Mouse (Mus musculus): Measurements from ENCODE around the gene Tmem53. TPM values are rescaled to one million over a fixed set of nuclear protein-coding genes. Genes with fewer than 3 reads are reported as not detected.

The Tmem53 gene
- total RNA-seq, 4 experiments from 2014 or later: 5.4 to 6.8 (median 6.1) TPM

DNA sequence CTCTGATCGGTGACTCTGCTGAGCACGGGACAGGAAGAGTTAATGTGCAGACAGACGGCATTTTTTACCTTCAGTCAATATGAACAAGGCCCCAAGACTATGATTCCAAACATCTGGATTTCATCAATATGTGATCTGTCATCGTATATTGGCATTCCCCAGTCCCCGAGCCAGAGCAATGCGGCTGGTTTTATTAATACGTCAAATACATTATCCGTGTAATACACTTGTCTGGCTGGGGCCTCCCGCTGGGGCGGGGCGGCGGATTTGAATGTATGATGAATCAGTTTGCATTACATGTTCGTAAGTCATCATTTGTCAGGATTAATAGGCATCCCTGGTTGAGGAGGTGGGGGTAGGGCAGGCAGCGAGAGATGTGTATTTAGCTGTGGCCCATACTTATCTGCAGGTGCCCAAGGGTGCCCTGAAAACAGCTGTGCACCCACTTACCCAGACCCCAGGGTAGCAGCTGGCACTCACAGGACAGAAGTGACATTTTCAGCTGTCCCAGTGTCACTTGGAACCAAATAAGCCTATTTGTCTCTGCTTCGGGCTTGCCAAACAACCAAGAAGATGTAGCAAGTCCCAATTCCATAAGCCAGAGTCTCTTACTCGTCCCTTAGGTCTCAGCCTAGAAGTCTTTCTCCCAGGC lies 63.2 kb downstream of the Tmem53 start:
- DNase-seq (ENCODE audit: low spot score in 2 of 2): no peak

DNA sequence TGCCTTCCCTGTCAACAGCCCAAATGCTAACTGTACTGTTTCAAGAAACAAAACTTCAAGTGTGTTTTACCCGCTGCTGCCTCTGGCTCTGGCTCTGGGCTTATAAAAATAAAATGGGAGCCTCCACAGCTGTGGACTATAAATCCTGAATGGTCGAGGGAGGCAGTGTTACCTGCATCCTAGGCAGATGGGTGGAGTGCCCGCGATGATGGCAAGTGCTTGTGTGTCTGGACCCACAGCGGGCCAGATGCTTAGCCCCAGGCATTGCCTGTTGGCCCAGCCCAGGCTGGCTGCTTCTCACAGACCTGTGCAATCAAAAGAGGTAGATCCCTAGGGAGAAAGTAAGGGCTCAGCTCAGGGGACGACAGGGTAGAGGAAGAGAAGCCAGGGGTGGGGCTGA lies 65.0 kb downstream of the Tmem53 start:
- DNase-seq (ENCODE audit: low spot score in 2 of 2): no peak

DNA sequence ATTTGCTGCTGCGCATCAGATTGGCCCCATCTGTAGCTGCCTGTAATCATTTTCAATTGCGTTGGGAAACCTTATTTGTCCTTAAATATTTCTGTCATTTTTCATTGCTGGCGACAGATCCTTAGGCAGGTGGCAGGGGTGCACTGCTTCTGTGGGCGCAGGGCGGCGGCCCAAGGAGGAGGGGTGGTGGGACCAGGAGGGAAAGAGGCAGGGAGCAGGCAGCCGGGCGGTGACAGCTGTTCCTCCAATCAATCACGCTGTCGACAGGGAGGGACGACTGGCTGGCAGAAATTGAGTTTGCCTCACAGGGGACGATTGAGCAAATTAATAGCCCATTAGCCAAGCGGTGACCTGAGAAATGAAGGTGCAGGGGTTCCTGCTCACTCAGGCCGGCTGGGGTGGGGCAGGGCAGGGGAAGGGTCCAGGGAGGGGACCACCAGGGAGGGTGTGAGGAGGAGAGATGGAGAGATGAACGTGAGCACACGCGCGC lies 66.0 kb downstream of the Tmem53 start:
- no peak for DNase-seq (ENCODE audit: low spot score in 2 of 2)

Other genes with a start within 250 kb of the Tmem53 start
- gene Eif2b3, start 232.5 kb upstream of the Tmem53 start, total RNA-seq (2022): 10 to 100 TPM; 19.4 to 23.1 (median 22.5) TPM
- gene Ptch2, start 155.9 kb upstream of the Tmem53 start, total RNA-seq (2022): 1 to 10 TPM; 1.4 to 3.0 (median 1.6) TPM
- gene Btbd19, start 126.2 kb upstream of the Tmem53 start, total RNA-seq (2022): 10 to 100 TPM; 14.1 to 18.8 (median 17.4) TPM
- not detected for gene Tctex1d4, start 125.2 kb upstream of the Tmem53 start, total RNA-seq (2022)
- 10 to 100 TPM in 3 of 4 experiments, 1 to 10 TPM in 1; 8.0 to 14.1 (median 12.9) TPM for gene Plk3, start 118.0 kb upstream of the Tmem53 start, total RNA-seq (2022)
- 100 to 1,000 TPM; 561 to 608 (median 588) TPM for gene Rps8, start 95.7 kb upstream of the Tmem53 start, total RNA-seq (2022)
- gene Kif2c, start 69.3 kb upstream of the Tmem53 start, total RNA-seq (2022): under 1 TPM in 3 of 4 experiments, not detected in 1; 0.15 to 0.42 (median 0.36) TPM
- under 1 TPM; 0.32 to 0.91 (median 0.43) TPM for gene Armh1, start 174 bp downstream of the Tmem53 start, total RNA-seq (2022)
- 100 to 1,000 TPM; 202 to 206 (median 204) TPM for gene Rnf220, start 245.1 kb downstream of the Tmem53 start, total RNA-seq (2022)